Mouse (Mus musculus) kidney, adult 18-20 months (tissue): ENCODE results near the gene Arvcf.
A peak's percentile ranks its signal among the peaks of the same experiment; 100 is the strongest.

Experiments used
- DNase-seq: peaks from one replicate; pipeline ENCODE4 v3.0.0; 2021

Arvcf gene

GRCm38 (mm10) chr16:18436128-18436527 lies 88.1 kb downstream of the Arvcf start:
- no peak for DNase-seq

- peak; percentile 96 for DNase-seq
Observed at GRCm38 (mm10) chr16:18443385-18443841, 95.4 kb downstream of the Arvcf start.

GRCm38 (mm10) chr16:18447243-18447642 lies 99.3 kb downstream of the Arvcf start:
- no peak for DNase-seq

- DNase-seq: no peak
Observed at GRCm38 (mm10) chr16:18448104-18448503, 100.1 kb downstream of the Arvcf start.

- DNase-seq: no peak
Observed at GRCm38 (mm10) chr16:18449005-18449404, 101.0 kb downstream of the Arvcf start.

DNA sequence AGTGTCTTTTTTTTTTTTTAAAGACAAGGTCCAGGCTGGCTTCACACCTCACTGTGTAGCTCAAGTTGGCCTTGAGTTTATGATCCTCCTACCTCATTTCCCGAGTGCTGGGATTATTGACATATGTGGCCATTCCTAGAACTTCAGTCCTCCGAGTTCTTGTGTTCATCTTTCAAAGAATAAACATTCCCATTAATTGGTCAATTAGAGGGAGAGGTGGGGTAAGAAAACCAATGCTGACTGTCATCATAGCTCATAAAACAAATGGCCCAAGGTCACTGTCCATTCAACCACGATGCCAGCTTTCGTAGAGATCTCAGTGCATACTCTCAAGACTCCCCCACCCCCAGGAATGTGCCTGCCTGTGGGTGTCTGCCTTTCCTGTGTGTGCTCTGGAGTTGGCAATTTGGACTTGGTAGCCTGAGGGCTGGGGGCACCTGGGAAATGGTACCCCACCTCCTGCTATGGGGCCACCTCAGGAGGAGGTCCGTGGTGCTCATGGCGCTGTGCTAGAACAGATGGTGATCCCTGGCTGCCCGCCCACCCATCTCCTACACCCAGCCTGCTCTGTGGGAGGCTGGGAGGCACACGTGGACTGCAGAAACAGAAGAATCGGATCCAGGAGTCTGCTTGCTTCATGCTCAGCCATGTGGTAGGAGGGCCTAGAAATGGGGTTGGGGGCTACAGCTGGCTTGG lies 103.7 kb downstream of the Arvcf start:
- DNase-seq: no peak

DNA sequence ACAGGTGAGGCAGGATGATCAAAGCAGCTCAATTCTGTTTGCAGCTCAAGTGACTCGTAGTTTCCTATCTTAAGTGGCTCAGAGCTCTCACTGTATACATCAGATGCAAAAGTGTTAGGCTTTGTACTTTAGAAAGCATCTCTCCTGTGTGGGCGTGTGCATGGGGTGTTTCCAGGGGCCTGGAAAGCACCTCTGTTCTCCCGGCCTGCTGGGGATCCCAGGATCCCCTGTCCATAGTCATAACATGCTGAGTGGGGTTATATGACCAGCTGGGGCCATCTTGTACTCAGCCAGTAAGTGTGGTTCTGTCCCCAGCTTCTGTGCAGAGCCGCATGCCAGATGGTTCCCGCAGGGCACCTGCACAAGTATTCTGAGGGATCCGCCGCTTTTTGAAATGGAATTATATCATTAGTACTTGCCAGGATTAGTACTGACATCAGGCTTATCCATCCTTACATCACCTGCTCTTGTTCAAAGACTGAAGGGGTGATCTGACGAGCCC lies 104.4 kb downstream of the Arvcf start:
- no peak for DNase-seq

DNA sequence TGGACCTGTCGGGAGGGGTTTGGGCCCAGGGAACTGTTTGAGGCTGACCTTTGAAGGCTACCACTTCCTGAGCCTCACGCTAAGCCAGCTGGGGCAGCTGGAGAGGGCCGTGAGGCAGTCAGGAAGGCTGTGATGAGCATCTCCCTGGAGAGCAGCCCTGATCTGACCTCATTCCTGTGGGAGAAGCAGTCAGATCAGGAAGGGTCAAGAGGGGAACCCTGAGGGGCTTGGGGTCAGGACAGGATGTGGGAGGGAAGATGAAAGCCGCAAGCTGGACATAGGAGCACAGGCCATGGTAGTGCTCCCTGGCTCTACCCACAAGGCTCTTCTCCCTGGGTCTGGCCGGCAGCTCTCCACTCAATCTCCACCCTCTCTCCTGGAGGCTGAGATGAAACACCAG lies 105.9 kb downstream of the Arvcf start:
- DNase-seq: peak; percentile 25

DNA sequence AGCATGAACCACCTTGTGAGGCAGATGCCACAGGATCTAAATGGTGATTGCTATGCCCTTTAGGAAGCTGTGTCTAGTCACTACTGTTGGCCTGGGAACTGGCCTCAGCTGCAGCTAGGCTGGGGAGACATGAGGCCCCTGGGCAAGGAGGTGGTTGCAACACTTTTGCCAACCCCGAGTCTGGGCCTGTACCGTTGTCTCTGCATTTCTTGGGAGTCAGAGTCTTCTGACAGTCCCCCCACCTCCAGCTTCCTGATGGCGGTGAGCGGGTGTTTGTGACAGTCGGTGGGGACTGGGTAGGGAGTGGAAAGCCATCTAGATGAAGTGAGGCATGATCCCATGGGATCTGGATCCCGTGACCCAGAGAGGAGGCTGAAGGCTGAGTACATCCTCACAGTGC lies 107.4 kb downstream of the Arvcf start:
- DNase-seq: no peak
